Mouse (Mus musculus) lung, postnatal 0 days (tissue): ENCODE data around the gene Ccser1.

Experiments used
- CTCF ChIP-seq: IDR thresholded peaks from 2 replicates; pipeline ENCODE4 v1.5.1; 2016; ENCODE audit warnings: antibody characterized with exemption, mild to moderate bottlenecking
- EP300 ChIP-seq: IDR thresholded peaks from 2 replicates; pipeline ENCODE4 v1.6.1; 2016; ENCODE audit warnings: antibody characterized with exemption, mild to moderate bottlenecking, control low read depth

GRCm38 (mm10) chr6:61263291-61263690 lies 83.2 kb downstream of the Ccser1 start:
- TF ChIP-seq CTCF (no peak), EP300 (no peak)
